Comparison of ENCODE assay signal across 8 mouse cellular contexts in genomic region chr7:43562006-43562633, GRCm38 (mm10). TPM values are rescaled to one million over a fixed set of nuclear protein-coding genes. Genes with fewer than 3 reads are reported as not detected.
A peak's percentile ranks its signal among the peaks of the same experiment; 100 is the strongest.
DNase-seq lines count a peak whose midpoint lies in the region; ATAC-seq and TF ChIP-seq lines count a peak whose summit lies in the region.

TSS of gene Zfp658 (plus strand) at chr7:43562256.

- peak within 1 kb of the TSS; percentile 89 for H3K27ac ChIP-seq in hindbrain, embryonic 12.5 days
- peak within 1 kb of the TSS; percentile 81 for H3K27ac ChIP-seq in lung, postnatal 0 days (ENCODE audit: low read length)

- TF ChIP-seq EP300 in lung, postnatal 0 days (IDR thresholded peaks at IDR 0.05), result no peak

- DNase-seq in Muller cell, postnatal 12 days (ENCODE audit: inconsistent ontology term), result peak; percentile 92
- peak; percentile 88 for DNase-seq in cerebellum, adult 9-10 months
- peak; percentile 73 to 84 for DNase-seq in frontal cortex, postnatal 14 days (ENCODE audit: low spot score in 2 of 2)
- DNase-seq in layer of hippocampus, postnatal 10 days (ENCODE audit: low spot score in 2 of 2), result peak; percentile 83 to 89
- peak; percentile 96 for DNase-seq in lung, postnatal 0 days (ENCODE audit: low spot score)
- peak; percentile 54 for DNase-seq in ovary, postnatal 10 days (ENCODE audit: low spot score)
- DNase-seq in thymus, postnatal 0 days (ENCODE audit: low spot score), result peak; percentile 87

- H3K27me3 ChIP-seq in hindbrain, embryonic 12.5 days, result no peaks in the 10 kb centered on the region
- no peaks in the 10 kb centered on the region for H3K27me3 ChIP-seq in lung, postnatal 0 days (replicated peaks; ENCODE audit: insufficient read depth, low read length)

- peak; percentile 92 for ATAC-seq in hindbrain, embryonic 12.5 days (ENCODE audit: low FRiP score)
- ATAC-seq in lung, postnatal 0 days, result peak; percentile 92

- WGBS in hindbrain, embryonic 12.5 days, result under 1% methylated on average over 27 of the region's 27 CpGs
- under 1% methylated on average over 27 of the region's 27 CpGs for WGBS in lung, postnatal 0 days

- peak within 1 kb of the TSS; percentile 81 for H3K9ac ChIP-seq in hindbrain, embryonic 12.5 days
- peak within 1 kb of the TSS; percentile 70 for H3K9ac ChIP-seq in lung, postnatal 0 days (replicated peaks; ENCODE audit: low read depth)

- H3K4me2 ChIP-seq in hindbrain, embryonic 12.5 days (replicated peaks), result peak within 1 kb of the TSS; percentile 64
- H3K4me2 ChIP-seq in lung, postnatal 0 days (replicated peaks; ENCODE audit: low read depth, low read length), result peak within 1 kb of the TSS; percentile 82

- H3K9me3 ChIP-seq in hindbrain, embryonic 12.5 days (replicated peaks), result no peaks in the 10 kb centered on the region
- H3K9me3 ChIP-seq in lung, postnatal 0 days (ENCODE audit: low read length), result no peaks in the 10 kb centered on the region

- TF ChIP-seq CTCF in lung, postnatal 0 days (IDR thresholded peaks at IDR 0.05), result peak; percentile 33

- peaks cover 22% of the 10 kb centered on the region for H3K36me3 ChIP-seq in hindbrain, embryonic 12.5 days
- H3K36me3 ChIP-seq in lung, postnatal 0 days (ENCODE audit: insufficient read depth, low read length), result peaks cover 7% of the 10 kb centered on the region; the same call in 1 of the 2 replicates

- H3K4me3 ChIP-seq in hindbrain, embryonic 12.5 days, result peak within 1 kb of the TSS; percentile 66
- H3K4me3 ChIP-seq in lung, postnatal 0 days (ENCODE audit: low read depth, low read length), result peak within 1 kb of the TSS; percentile 63

- H3K4me1 ChIP-seq in hindbrain, embryonic 12.5 days, result peaks cover 18% of the 10 kb centered on the region
- H3K4me1 ChIP-seq in lung, postnatal 0 days (ENCODE audit: insufficient read depth, low read depth, low read length), result peaks cover 4% of the 10 kb centered on the region; the same call in 1 of the 2 replicates

RNA-seq across cellular contexts. Expression of gene Zfp658, which starts in this region (rescaled TPM):
- polyA plus RNA-seq in hindbrain, embryonic 12.5 days (2016; fragmentation: Nextera tagmentation; extraction: Ambion mirVana), result 8.4 and 9.6 TPM in 2 replicates
- 1 to 10 TPM; 6.4 to 6.5 TPM for total RNA-seq in layer of hippocampus, postnatal 10 days (2021)
- polyA plus RNA-seq in lung, postnatal 0 days (2015; fragmentation: Nextera tagmentation; extraction: Ambion mirVana), result 1.7 and 1.8 TPM in 2 replicates
- 1.3 and 1.4 TPM in 2 replicates for polyA plus RNA-seq in thymus, postnatal 0 days (2015; fragmentation: Nextera tagmentation; extraction: Ambion mirVana)

Comparison
In these comparisons a context has a peak if more than half of its experiments do, and no peak if none do; other contexts are left out.
1. Peak in every context shown above with its lines: DNase-seq, ATAC-seq, H3K4me3 ChIP-seq and H3K27ac ChIP-seq.